Mouse (Mus musculus) kidney, adult 9 months (tissue): ENCODE measurements around the gene Armc2.

Source experiments
- DNase-seq: peaks from one replicate; pipeline ENCODE4 v3.0.0; 2022

Armc2 gene

GRCm38 (mm10) chr10:42010761-42011435 is 7.3 kb downstream of the Armc2 start:
- DNase-seq, result no peak

- DNase-seq, result no peak
Observed at GRCm38 (mm10) chr10:42005259-42005658, 13.0 kb downstream of the Armc2 start.

- no peak for DNase-seq
Observed at GRCm38 (mm10) chr10:42004690-42005089, 13.6 kb downstream of the Armc2 start.

GRCm38 (mm10) chr10:42004056-42004455 is 14.2 kb downstream of the Armc2 start:
- no peak for DNase-seq

- DNase-seq, result no peak
Observed at GRCm38 (mm10) chr10:42003576-42003975, 14.7 kb downstream of the Armc2 start.

DNA sequence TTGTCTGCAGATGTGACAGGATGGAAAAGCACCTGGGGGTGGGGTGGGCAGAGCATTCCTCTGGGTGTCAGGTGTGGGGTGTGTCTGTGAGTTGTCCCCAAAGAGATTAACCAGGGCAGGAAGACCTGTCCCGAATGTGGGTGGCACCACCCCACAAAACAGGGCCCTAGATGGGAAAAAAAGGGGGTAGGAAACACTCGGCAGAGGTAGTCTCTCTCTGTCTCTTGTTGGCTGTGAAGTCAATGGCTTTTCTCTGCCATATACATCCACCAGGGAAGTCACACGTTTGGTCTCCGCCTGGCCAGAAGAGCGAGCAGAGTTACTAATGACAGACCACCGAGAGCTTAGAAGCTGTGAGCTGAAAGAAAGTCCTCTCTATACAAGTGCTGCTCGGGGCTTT is 15.8 kb downstream of the Armc2 start:
- no peak for DNase-seq

DNA sequence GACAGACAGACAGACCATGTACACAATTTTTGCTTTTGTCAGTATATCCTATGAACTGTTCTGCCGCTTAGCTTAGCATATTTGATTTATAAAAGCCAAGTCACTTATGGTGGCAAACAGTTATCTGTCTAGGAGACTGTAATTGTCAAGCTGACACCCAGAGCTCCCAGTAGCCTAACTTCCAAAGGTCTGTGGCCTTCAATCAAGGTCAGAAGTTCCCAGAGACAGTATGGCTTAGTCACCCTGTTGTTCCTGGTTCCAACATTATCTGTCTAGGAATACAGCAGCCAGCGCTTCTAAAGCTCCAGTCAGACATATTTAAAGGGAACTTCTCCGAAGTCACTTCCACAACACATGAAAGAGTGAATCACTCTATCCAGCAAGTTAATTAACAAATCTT is 17.0 kb downstream of the Armc2 start:
- DNase-seq, result no peak

DNA sequence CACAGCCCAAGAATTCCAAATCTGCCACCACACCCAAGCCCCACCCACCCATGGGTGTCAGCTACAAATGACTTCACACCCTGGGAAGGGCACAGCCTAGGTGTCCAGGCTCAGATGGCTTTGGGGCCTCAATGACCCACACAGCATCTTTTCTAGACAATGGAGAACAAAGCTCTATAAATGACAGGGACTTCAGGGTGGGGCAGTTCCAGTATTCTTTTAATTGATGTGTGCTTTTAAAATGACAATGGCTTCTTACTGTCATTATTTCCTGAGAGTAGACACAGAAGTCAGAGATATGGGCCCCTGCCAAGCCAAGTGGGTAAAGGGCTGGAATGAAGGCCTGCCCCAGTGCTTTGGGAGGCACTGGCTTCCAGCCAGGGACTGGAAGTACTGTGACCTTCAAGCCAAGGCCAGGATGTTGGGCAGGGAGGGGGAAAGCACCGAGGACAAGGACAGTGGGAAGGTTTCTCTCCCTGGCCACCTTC is 20.5 kb downstream of the Armc2 start:
- DNase-seq, result peak; percentile 78

DNA sequence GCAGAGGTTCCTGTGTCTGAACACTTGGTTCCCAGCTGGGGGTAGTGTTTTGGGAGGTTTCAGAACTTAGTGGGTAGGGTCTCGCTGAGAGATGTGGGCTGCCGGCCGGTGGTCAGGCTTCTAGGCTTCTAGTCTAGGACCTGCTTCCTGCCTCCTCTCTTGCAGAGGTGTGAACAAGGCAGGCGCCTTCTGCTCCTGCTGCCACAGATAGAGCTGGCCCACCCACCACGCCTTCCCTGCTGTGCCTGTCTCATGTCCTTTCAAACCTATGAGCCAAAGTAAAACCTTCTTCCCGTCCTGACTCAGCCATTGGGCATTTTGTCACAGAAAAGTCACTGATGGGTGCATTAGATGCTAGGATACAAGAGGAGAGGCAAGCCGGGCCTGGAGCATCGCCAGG is 22.1 kb downstream of the Armc2 start:
- no peak for DNase-seq

GRCm38 (mm10) chr10:41995051-41995450 is 23.2 kb downstream of the Armc2 start:
- no peak for DNase-seq

- DNase-seq, result no peak
Observed at GRCm38 (mm10) chr10:41994578-41994977, 23.7 kb downstream of the Armc2 start.

DNA sequence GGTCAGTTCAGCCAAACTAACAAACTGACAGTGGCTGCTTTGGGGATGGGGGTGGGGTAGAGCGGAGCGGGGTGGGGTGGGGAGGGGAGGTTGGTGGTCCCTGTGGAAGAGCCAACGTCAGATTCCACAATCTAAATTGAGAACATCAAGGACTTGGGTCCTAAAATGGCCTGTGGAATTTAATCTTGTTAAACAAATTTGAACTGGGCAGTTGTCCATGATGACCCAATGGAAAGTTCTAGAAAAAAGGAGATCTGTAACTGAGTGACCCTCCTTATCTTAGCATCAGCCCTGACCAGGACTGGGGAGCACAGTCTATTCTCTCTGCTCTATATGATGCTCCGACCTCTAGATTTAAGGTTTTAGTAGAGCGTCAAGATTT is 26.2 kb downstream of the Armc2 start:
- DNase-seq, result peak; percentile 27

DNA sequence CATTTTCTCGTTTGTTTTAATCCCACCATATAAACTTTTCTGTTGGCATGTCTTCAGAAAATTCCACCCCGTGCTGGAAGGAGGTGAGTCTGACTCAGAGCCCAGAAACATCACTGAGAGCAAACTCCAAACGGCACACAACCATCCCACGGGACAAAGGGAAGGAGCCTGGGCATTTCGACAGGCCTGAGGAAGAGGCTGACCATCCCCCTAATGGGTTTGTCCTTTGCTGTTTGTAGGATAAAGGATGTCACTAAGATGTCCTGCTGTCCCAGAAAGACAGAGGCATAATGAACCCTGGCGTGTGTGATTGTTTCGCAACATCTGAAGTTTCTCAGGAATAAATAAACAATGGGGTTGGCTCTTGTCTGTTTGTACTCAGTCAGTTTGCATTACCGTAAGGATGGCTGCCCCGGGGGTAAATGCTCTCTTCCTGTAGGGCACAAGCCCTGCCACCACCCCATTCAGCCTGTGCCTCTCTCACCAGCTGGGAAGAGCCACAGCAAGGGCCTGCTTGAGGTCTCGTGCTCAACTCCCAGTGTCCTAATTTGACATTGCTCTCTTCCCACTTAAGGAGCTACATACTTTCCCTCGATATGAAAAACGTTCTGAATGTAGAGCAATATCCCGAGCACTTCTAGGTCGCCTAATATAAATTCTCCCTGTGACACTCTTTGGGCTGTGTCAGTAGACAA is 26.7 kb downstream of the Armc2 start:
- peak; percentile 10 for DNase-seq

DNA sequence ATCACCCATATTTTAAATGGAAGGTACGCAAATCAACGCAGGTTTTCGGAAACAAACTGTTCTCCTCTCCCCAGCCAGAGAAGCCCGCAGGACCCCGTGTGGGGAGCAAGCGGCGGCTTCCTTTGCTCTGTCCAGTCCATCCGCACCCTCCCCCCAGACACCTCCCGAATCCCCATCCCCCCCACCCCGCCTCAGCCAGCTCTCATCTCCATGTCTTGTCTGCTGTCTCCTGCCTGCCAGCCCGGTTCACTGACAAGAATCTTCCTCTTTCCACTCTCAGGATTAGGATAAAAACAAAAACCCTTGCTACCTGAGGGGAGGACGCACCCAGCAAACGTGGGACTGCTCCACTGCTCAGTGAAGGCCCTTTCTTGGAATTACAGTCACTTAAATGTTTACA is 27.3 kb downstream of the Armc2 start:
- no peak for DNase-seq

- DNase-seq, result no peak
Observed at GRCm38 (mm10) chr10:41988930-41989329, 29.3 kb downstream of the Armc2 start.

DNA sequence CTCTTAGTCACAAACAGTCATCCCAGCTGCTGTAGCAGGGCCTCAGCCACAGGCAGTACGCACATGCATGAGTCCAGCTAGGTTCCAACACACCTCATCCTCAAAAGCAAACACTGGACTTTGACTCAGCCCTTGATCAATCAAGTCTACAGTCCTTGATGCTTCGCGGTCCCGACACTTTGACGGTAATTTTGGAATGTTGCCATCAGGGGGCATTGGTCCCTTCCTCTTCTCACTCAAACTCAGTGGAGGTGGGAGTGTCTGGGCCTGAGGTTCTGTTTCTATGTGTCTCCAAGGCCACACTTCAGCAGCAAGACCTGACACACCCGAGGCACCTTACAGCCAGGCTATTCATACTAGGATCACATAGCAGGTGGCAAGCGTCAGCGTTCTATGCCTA is 32.1 kb downstream of the Armc2 start:
- DNase-seq, result no peak

- no peak for DNase-seq
Observed at GRCm38 (mm10) chr10:41984221-41984620, 34.0 kb downstream of the Armc2 start.

- peak; percentile 68 for DNase-seq
Observed at GRCm38 (mm10) chr10:41982821-41983220, 35.4 kb downstream of the Armc2 start.

DNA sequence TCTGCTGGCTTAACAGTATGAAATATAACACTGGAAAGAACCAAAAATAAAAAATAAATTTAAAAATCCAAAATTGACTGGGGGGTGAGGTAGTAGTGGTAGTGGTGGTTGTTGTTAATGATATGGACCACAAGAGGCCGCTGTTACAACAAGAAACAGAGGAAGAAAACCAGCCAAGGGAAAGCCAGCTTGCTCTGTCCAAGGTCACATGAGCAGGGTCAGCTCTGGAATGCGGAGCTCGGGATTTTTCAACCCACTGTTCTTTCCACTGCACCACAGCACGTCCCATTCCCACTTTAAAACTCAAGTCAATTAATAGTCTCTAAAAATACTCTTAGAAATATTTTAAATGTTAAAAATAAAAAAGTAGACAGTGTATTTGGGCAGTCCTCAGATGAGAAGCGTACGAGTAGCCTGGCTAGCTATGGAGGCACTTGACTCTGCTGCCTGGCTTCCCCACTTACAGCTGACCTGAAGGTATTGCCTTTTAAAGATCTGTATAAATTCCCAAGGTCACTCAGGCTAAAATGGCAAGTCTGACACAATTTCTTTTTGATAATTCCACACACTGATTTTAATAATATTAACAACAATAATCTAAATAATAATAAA is 37.4 kb downstream of the Armc2 start:
- peak; percentile 90 for DNase-seq

- DNase-seq, result no peak
Observed at GRCm38 (mm10) chr10:41978403-41979234, 39.6 kb downstream of the Armc2 start.

- no peak for DNase-seq
Observed at GRCm38 (mm10) chr10:41972676-41973075, 45.6 kb downstream of the Armc2 start.

DNA sequence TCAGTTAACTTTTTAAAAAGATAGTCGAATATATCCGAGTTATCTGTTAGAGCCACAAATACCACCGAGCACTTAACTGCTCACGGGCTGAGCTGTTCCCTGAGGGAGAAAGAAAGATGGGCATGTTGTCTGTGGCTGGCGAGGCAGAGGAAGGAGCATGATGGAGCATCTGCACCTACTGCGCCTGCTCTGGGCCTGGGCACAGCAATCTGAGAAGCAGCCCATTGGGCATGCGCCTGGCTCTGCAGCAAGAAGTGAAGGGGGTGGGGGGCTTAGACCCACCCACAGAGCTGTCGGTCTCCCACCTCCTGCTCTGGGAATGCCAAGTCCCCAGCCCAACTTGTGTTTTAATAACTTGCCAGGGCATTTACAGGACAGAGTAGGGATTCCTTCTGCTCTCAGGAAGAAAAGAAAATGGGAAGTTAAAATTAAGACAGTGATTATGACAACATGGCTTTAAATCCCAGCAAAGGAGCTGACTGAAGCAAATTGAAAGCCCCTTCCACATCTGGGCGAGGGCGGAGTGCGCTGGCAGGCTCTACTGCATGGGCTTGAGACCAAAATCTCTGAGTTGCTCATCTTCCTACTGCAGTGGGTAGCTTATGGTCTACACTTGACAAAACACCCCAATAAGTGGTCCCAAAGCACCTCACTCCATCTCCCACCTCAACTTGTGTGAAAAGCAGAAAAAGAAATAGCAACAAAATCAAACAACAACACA is 50.2 kb downstream of the Armc2 start:
- no peak for DNase-seq

- DNase-seq, result no peak
Observed at GRCm38 (mm10) chr10:41962725-41963124, 55.5 kb downstream of the Armc2 start.
